Mouse (Mus musculus) lung, postnatal 0 days (tissue): ENCODE data around the gene Tmem132d.

Source experiments
- CTCF ChIP-seq: IDR thresholded peaks from 2 replicates; pipeline ENCODE4 v1.5.1; 2016; ENCODE audit warnings: antibody characterized with exemption, mild to moderate bottlenecking
- EP300 ChIP-seq: IDR thresholded peaks from 2 replicates; pipeline ENCODE4 v1.6.1; 2016; ENCODE audit warnings: antibody characterized with exemption, mild to moderate bottlenecking, control low read depth

DNA sequence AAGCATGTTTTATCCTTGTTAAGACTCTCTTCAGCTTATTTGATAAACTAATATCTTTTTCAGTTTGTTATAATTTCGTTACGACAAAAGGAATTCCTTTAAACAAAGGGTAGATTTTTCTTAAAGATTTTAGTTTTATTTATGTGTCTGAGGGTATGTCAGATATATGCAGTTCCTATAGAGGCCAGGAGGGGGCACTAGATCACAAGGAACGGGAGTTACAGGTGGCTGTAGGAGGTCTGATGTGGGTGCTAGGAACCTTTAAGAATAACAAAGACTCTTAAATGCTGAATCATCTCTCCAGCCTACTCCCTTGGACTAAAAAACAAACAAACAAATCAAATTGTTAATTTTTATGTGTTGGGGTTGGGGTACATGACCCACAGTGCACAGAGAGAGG, 467.2 kb downstream of the Tmem132d start:
- TF ChIP-seq EP300, result no peak
- TF ChIP-seq CTCF, result no peak
